Mouse (Mus musculus) retina, postnatal 1 day (tissue): ENCODE measurements at regions not wholly inside any gene's neighbourhood (a gene's known extent, or its start where the extent isn't known, plus 50 kb on each side); places are given as distances from the start of the nearest gene placed in this dataset.

Source experiments
- DNase-seq: peaks from one replicate; pipeline ENCODE4 v3.0.0-alpha.2; 2012

- DNase-seq: no peak
These were observed 135.2 kb upstream of the Car8 start for GRCm38 (mm10) chr4:8374061-8374460.

- peak; percentile 42 for DNase-seq
These were observed 133.2 kb upstream of the Car8 start for GRCm38 (mm10) chr4:8372069-8372468.

- no peak for DNase-seq
These were observed 131.9 kb upstream of the Car8 start for GRCm38 (mm10) chr4:8370786-8371185.

- peak; percentile 87 for DNase-seq
These were observed 128.8 kb upstream of the Car8 start for GRCm38 (mm10) chr4:8367487-8368276.

GRCm38 (mm10) chr4:8366978-8367377 lies 128.1 kb upstream of the Car8 start:
- DNase-seq: peak; percentile 59

GRCm38 (mm10) chr4:8362409-8362808 lies 123.6 kb upstream of the Car8 start:
- no peak for DNase-seq

GRCm38 (mm10) chr4:8361931-8362330 lies 123.1 kb upstream of the Car8 start:
- no peak for DNase-seq

GRCm38 (mm10) chr4:8361305-8361704 lies 122.5 kb upstream of the Car8 start:
- DNase-seq: no peak

- no peak for DNase-seq
These were observed 118.6 kb upstream of the Car8 start for GRCm38 (mm10) chr4:8357443-8357842.

- no peak for DNase-seq
These were observed 103.1 kb upstream of the Car8 start for GRCm38 (mm10) chr4:8341928-8342327.

GRCm38 (mm10) chr4:8309241-8309987 lies 70.6 kb upstream of the Car8 start:
- no peak for DNase-seq

GRCm38 (mm10) chr4:8292563-8292962 lies 53.7 kb upstream of the Car8 start:
- no peak for DNase-seq

GRCm38 (mm10) chr4:8291528-8292492 lies 53.0 kb upstream of the Car8 start:
- peak; percentile 3 for DNase-seq

- DNase-seq: no peak
These were observed 51.1 kb upstream of the Car8 start for GRCm38 (mm10) chr4:8289901-8290300.
